Mouse (Mus musculus): ENCODE results near the gene B4galt2.

- TF ChIP-seq CTCF (IDR thresholded peaks at IDR 0.05; ENCODE audit: low read depth) (no peak), EP300 (optimal IDR thresholded peaks at IDR 0.05) (no peak)
Measured at GRCm38 (mm10) chr4:117839366-117839765, 43.9 kb downstream of the B4galt2 start.
